Mouse (Mus musculus) kidney, postnatal 25 days (tissue): ENCODE data around the gene Zfp180.
A peak's percentile ranks its signal among the peaks of the same experiment; 100 is the strongest.
"Not testable (repeated sequence)": the region's sequence is repeated elsewhere in the genome, so short reads cannot be mapped to it uniquely, and the experiment has no call there.

Source experiments
- DNase-seq, 2 experiments: peaks; one replicate each; pipeline ENCODE4 v3.0.0; 2021; ENCODE audit warnings: mixed read lengths in 2 of 2

The Zfp180 gene

GRCm38 (mm10) chr7:24081634-24082431, at the start of gene Zfp180:
TSS of gene Zfp180 (plus strand) at chr7:24081924.
- peak; percentile 97 to 99 for DNase-seq

GRCm38 (mm10) chr7:24052660-24053304, 28.9 kb upstream of the Zfp180 start, which contains the start of gene Vmn1r183:
TSS of gene Vmn1r183 (plus strand) at chr7:24053254.
- no peak for DNase-seq

GRCm38 (mm10) chr7:24074424-24074823, 7.3 kb upstream of the Zfp180 start:
- not testable (repeated sequence) for DNase-seq

- no peak for DNase-seq
Observed at GRCm38 (mm10) chr7:24082457-24083235, 922 bp downstream of the Zfp180 start.

GRCm38 (mm10) chr7:24086871-24087270, 5.1 kb downstream of the Zfp180 start:
- DNase-seq: no peak

GRCm38 (mm10) chr7:24087485-24088125, 5.9 kb downstream of the Zfp180 start:
- DNase-seq: no peak

- no peak for DNase-seq
Observed at GRCm38 (mm10) chr7:24104403-24104802, 22.7 kb downstream of the Zfp180 start.

- DNase-seq: no peak
Observed at GRCm38 (mm10) chr7:24105144-24105703, 23.5 kb downstream of the Zfp180 start.

- DNase-seq: no peak
Observed at GRCm38 (mm10) chr7:24110839-24111238, 29.1 kb downstream of the Zfp180 start.

GRCm38 (mm10) chr7:24111772-24112155, 30.0 kb downstream of the Zfp180 start:
- no peak for DNase-seq

GRCm38 (mm10) chr7:24112156-24112856, 30.6 kb downstream of the Zfp180 start, which contains the start of gene Zfp112:
TSS of gene Zfp112 (plus strand) at chr7:24112314.
- DNase-seq: peak; percentile 84 to 94

- DNase-seq: peak; percentile 90 to 93
Observed at GRCm38 (mm10) chr7:24113001-24113400, 31.3 kb downstream of the Zfp180 start.

GRCm38 (mm10) chr7:24116655-24117054, 34.9 kb downstream of the Zfp180 start:
- DNase-seq: no peak

GRCm38 (mm10) chr7:24133425-24133995, 51.8 kb downstream of the Zfp180 start:
- no peak for DNase-seq

- peak; percentile 87 to 92 for DNase-seq
Observed at GRCm38 (mm10) chr7:24133996-24134828, 52.5 kb downstream of the Zfp180 start, which contains the start of gene Zfp235. TSS of gene Zfp235 (plus strand) at chr7:24134169.

GRCm38 (mm10) chr7:24142566-24142965, 60.8 kb downstream of the Zfp180 start:
- no peak for DNase-seq

GRCm38 (mm10) chr7:24153272-24153671, 71.5 kb downstream of the Zfp180 start:
- DNase-seq: peak; percentile 37 to 43
